Mouse (Mus musculus) spleen, adult 18-20 months (tissue): ENCODE measurements around the gene Ccdc181.

Experiments
- DNase-seq, 2 experiments: peaks; one replicate each; pipeline ENCODE4 v3.0.0; 2022; ENCODE audit warnings: mixed read lengths in 2 of 2

Ccdc181 gene

DNA sequence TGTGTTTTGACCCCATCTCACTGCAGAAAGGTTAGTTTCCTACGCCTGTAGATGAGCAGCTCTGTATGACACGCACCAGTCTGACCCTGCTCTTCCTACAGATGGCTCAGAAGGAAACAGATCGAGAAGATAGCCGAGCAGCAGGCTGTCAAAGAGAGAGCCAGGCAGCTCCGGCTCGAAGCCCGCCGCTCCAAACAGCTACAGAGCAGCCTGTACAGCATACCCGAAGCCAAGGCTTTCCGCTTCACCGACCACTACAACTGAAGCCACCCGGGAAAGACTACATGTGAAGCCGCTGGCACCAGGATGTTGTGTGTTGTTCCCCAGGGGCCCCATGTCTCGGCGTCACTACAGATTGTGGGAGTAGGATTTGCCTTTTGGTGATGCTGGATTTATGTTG, 12.0 kb downstream of the Ccdc181 start:
- DNase-seq = no peak

DNA sequence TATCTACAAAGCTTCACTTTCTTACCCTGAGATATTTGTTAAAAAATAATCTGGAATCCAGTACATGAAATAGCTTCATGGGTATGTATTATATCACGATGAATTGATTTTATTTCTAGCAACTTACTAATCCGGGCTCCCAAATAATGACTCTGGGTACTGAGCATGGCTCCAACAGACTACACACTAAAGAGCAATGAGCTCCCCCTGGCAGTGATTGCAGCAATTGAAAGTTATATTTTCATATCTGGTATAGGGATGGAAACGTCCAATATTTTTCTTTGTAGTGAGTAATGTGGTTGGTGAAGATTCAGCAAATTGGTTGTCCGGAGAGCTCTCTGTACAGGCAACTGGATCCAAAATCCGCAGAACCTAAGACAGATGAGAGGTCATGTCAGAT, 16.7 kb downstream of the Ccdc181 start:
- no peak for DNase-seq

- no peak for DNase-seq
Observed at GRCm38 (mm10) chr1:164294071-164294470, 18.7 kb downstream of the Ccdc181 start.

- DNase-seq = no peak
Observed at GRCm38 (mm10) chr1:164296473-164296872, 21.1 kb downstream of the Ccdc181 start.

DNA sequence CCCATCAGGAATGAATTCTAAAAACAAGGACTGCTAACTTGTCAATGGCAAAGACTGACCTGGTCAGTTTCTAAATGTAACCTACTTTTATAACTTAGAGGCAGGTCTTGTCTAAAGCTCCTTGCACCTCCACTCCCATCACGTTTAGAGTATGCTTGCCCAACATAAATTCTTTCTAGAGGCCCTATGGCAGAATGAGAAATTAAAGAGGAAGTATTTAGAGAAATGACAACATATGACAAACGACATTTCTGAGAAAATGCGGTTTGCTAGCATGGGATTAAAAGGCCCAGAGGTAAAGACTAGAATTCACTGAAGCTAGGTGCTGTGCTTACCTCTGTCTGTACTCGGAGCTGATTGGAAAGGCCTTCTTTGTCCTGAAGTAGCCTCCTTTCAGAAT, 26.6 kb downstream of the Ccdc181 start:
- no peak for DNase-seq

DNA sequence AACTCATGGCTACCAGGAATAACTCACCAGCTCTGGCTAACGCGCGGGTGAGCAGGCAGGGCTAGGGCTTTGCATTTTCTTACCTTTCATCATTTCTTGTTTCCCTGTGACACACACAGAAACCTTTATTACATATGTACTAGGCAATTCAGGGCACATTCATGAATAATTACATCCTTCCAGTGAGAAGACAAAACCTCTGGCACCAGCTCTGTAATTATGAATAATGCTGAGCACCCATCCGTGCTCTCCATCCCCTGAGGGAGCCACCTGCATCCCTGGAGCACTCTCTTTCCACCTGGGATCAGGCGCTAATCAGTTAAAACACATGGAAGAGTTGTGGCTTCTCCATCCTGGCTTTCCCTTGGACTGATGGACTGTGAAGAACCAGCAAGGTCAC, 28.4 kb downstream of the Ccdc181 start, which contains the start of gene Nme7:
Gene Nme7, plus strand, starts transcription at position 301 of the 400 bp plus-strand sequence.
- no peak for DNase-seq

GRCm38 (mm10) chr1:164307124-164307751, 31.9 kb downstream of the Ccdc181 start, which contains the start of gene Blzf1:
TSS of gene Blzf1 (minus strand) at chr1:164307489.
- DNase-seq = peak; percentile 93

DNA sequence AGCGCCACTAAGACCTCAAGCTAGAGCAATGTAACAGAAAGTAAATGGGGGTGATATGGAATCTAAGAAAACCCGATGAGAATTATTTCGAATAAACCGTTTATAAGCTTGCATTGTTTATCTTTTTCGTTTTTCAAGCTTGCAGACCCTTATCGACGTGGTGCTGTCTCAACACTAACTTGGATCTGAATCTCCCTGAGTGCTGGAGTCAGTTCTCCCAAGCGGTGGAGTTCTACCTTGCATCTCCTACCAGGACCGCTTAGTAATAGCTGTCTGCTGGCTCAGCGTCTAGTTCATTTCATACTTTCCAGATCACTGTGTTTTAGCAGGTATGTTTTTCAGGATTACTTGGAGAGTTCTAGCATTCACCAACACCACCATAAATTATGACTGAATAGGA, 32.5 kb downstream of the Ccdc181 start:
- DNase-seq = no peak

DNA sequence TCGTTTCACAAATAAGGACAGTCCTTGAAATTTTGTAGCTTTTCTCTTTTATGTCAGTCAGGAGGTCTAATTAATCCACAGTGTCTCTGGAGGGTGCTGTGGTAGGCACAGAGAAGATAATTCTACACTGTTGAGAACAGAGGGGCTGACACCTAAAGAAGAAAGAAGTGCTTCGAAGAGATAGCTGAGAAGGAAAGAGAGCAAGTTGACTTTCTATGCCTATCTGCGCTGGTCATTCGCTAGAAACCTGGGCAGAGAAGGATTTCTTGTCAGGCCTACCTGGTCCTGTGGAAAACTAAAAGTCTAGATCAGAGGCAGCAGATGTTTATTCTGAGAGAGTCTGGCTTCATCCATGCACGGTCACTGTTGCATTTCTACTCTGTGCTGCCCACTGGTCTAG, 38.7 kb downstream of the Ccdc181 start:
- DNase-seq = no peak

DNA sequence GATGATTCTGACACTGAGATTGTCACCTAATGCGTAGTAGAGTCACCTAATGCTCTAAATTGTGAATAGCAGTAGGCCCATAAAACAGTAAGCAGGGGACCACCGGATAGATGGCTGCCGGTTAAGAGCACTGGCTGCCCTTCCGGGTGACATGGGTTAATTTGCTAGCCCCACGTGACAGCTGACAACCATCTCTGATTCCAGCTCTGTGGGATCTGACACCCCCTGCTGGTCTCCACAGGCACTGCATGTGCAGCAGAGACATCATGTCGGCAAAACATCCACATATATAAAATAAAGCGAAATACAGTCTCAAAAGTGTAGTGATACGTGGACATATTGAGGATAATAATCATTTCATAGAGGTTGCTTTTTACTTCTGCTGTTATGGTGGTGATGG, 39.9 kb downstream of the Ccdc181 start:
- peak in 1 of 2 experiments; percentile 41 for DNase-seq

DNA sequence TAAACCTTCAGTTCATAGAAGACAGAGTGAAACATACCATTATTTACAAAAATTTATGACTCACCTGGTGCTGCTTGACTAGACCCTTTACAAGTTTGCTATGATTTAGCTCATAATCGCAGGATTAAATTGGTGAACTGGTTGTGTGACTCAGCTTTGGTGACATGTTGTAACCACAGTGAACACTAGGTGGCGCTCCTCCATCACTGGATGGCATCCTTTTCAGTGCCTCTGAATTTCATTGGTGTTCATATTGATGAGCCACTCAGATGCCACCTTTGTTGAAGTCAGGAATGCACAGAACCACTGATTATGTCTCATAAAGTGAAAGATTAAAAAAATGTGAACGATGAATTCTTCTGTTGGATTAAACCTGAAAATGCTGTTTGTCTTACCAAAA, 41.3 kb downstream of the Ccdc181 start:
- DNase-seq = peak; percentile 18 to 70

- DNase-seq = no peak
Observed at GRCm38 (mm10) chr1:164317261-164317660, 41.9 kb downstream of the Ccdc181 start.

DNA sequence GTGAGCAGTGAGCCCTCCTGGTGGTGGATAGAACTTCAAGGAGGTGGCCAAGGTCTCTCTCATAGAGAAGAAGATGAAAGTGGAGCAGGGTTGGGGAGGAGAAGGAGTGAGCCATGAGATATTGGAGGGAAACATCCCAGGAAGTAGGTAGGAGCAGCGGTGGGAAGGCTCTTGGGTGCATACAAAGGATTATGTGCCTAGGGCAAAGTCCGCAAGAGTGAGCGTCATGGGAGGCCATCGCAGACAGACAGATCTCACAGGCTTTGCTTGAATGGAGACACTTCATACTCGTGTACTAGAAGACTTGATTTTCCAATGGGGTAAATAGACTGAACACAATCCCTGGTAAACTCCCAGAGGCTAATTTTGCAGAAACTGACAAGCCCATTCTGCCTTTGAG, 43.1 kb downstream of the Ccdc181 start:
- DNase-seq = no peak

- DNase-seq = no peak
Observed at GRCm38 (mm10) chr1:164319542-164320140, 44.3 kb downstream of the Ccdc181 start.

DNA sequence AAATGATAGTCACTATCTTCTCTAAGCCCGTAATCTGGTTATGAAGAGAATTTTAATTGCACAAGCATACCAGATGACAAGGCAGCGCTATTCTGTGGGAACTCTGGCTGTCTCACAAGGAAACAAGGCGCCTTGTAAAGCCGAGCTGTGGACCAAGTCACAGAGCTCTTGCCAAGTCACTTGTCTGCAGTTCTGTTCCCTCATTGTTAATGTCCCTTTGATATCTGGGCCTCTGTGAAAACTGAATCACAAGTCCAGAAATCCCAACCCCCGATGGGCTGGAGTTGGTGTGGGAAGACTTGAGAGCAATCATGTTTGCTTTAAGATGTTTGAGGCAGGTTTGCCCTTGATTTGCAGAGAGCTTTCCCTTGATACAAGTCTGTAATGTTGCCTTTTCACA, 45.3 kb downstream of the Ccdc181 start:
- DNase-seq = no peak

DNA sequence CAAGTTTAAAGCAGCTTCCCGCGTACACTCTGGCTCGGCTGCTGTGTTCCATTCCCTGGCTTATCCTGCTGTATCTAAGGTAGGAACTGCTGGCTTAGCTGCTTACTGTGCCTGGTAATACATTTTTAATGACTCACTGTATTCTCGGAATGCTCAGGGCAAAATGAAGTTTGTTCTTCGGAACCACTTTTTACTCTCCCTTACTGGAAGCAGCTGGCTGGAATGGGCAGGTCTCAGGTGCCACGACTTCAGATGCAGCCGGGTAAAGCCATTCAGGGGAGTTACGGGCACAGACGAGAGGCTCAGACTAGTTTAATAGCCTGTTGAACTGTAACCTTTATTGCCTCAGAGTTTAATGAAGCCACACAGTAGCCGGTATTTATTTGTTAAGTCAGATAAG, 46.0 kb downstream of the Ccdc181 start:
- no peak for DNase-seq

- DNase-seq = no peak
Observed at GRCm38 (mm10) chr1:164322987-164323650, 47.7 kb downstream of the Ccdc181 start.

DNA sequence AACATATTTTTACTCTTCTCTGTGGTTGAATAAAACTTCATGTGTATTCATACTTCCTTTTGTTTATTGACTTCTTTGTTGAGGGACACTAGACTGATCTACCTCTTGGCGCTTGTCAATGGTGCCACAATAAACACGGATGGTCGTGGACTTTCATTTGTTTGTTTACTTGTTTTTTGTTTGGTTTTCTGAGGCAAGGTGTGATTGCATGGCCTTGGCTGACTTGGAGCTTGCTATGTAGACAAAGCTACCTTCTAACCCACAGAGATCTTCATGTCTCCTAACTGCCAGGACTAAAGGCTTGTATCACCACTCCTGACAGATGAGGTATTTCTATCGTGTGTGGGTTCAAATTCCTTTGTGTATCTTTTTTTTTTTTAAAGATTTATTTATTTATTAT, 48.8 kb downstream of the Ccdc181 start:
- DNase-seq = no peak

GRCm38 (mm10) chr1:164324878-164325277, 49.5 kb downstream of the Ccdc181 start:
- no peak for DNase-seq

GRCm38 (mm10) chr1:164326600-164327155, 51.3 kb downstream of the Ccdc181 start:
- no peak for DNase-seq

GRCm38 (mm10) chr1:164327764-164328163, 52.4 kb downstream of the Ccdc181 start:
- no peak for DNase-seq

DNA sequence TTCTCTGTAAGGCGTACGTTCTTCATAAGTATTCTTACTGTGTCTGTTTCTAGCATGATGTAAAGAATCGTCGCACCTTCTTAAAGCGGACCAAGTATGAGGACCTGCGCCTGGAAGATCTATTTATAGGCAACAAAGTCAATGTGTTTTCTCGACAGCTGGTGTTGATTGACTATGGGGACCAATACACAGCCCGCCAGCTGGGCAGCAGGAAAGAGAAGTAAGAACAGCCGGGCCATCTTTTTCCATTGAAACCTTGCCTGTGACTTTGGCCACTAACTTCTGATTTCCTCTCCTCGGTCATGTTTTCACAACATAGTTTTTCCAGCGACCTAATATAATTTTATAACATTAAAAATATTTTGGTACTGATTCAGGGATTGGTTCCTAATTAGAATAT, 57.2 kb downstream of the Ccdc181 start:
- DNase-seq = no peak

- no peak for DNase-seq
Observed at GRCm38 (mm10) chr1:164335435-164335834, 60.0 kb downstream of the Ccdc181 start.

DNA sequence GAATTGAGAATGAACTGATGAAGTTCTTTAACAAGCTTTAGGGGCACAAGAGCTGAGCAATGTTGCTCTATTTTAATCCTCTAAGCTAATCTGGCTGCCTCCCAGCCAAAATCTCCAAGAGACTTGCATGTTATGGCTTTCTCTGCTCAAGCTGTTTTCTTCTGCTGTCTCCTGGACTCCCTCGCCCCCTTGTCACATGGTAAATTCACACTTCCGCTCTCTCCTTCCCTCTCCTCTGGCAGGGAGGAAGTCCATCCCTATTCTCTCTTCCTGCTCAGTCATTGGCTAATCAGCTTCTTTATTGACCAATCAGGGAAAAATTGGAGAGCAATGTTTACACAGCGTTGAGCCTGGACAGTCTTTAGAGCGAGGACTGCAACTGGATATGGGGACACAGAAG, 60.5 kb downstream of the Ccdc181 start:
- no peak for DNase-seq
